Mouse (Mus musculus): ENCODE measurements at regions not wholly inside any gene's neighbourhood (a gene's known extent, or its start where the extent isn't known, plus 50 kb on each side); places are given as distances from the start of the nearest gene placed in this dataset.

DNA sequence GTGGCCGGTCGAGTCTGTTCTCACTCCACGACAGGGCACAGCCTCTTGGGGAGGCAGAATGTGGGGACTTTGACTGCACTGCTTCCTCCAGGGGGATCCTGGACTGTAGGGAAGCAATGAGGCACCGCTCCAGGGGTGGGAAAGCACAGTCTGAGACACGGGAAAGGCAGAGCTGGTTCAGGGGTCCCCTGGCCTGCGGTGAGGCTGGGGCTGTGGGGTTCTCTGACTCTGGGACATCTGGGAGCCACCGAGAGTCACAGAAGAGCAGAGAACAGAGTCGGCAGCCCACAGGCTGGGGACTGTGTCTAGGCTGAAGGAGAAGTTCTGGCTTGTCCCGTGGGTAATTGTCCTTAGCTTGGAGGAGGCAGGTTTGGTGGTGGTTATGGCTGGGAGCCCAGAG lies 131.9 kb upstream of the Car8 start:
- TF ChIP-seq CTCF (IDR thresholded peaks at IDR 0.05; ENCODE audit: extremely low read depth, insufficient read depth, insufficient read length, insufficient replicate concordance), result no peak
- TF ChIP-seq POLR2A (IDR thresholded peaks at IDR 0.05; ENCODE audit: low read depth, low read length), result no peak
